Mouse (Mus musculus) retina, adult 2 months (tissue): ENCODE results near the gene Tbkbp1.
A peak's percentile ranks its signal among the peaks of the same experiment; 100 is the strongest.
"Not testable (repeated sequence)": the region's sequence is repeated elsewhere in the genome, so short reads cannot be mapped to it uniquely, and the experiment has no call there.

Source experiments
- DNase-seq: peaks from one replicate; pipeline ENCODE4 v3.0.0-alpha.2; 2012; ENCODE audit warnings: low read depth, low spot score

The Tbkbp1 gene

DNA sequence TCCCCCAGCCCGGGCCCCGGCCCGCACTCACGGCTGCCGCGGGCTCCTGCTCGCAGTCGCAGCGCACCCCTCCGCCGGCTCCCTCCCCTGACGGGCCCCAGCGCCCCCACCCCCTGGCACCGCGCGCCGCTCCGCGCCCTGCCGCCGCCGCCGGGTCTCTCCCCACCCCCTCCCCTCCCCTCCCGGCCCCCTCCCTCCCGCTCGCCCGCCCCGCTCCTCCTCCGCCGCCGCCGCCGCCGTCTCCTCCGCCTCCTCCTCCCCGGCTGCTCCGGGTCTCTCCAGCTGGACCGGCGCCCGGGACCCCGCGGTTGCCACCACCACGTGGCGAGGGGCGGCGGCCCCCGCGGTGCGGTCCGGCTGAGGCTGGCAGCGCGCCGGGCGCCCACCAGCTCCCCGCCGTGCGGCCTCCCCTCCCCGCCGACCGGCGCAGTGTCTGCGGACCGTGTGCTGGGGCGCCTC lies at the start of gene Tbkbp1:
Gene Tbkbp1 (minus strand): TSS at position 153 of the 459 bp plus-strand sequence.
- no peak for DNase-seq

DNA sequence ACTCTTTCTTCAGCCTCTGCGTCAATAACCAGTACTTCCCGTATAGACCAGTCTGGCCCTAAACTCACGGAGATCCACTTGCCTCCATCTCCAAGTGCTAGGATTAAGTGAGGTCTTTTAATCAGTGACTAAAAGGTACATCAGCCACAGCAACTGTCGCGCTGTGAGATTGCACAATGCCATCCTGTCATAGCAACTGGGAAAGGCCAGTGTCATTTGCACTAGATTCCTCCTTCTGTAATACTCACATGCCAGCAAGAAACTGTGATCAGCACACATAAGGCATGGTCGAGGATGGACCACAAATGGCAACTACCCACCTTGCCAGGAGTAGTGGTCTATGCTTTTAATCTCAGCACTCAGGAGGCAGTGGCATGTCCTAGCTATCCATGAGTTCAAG lies 48.2 kb upstream of the Tbkbp1 start:
- no peak for DNase-seq

DNA sequence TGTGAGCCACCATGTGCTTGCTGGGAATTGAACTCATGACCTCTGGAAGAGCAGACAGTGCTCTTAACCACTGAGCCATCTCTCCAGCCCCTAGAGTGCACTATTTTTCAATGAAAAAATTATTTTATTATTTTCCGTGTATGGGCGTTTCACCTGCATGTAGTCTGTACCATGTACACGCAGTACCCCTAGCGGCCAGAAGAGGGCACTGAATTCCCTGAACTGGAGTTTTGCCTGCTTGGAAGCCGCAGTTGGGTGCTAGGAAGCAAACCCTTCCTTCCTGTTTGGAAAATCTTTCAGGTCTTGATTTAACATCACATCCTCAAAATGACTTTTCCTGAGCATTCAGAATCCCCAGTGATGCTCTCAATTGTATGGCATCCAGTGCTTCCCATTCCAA lies 47.3 kb upstream of the Tbkbp1 start:
- DNase-seq, result no peak

DNA sequence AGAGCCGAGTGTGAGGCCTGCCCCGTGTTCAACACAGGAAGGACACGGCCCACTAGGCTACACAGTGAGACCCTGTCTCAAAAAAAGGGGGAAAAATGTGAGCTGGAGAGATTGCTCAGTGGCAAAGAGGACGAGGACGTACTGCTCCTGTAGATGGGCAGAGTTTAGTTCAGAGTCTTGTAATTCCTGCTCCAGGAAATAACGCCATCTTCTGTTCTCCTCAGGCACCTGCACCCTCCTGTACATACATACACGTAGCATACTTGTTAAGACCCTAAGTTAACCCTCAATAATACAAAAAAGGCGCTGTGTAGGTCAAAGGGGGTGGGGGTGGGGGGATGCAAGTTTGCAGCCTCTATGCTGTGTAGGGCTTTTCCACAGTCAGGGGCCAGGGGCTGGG lies 45.7 kb upstream of the Tbkbp1 start:
- no peak for DNase-seq

DNA sequence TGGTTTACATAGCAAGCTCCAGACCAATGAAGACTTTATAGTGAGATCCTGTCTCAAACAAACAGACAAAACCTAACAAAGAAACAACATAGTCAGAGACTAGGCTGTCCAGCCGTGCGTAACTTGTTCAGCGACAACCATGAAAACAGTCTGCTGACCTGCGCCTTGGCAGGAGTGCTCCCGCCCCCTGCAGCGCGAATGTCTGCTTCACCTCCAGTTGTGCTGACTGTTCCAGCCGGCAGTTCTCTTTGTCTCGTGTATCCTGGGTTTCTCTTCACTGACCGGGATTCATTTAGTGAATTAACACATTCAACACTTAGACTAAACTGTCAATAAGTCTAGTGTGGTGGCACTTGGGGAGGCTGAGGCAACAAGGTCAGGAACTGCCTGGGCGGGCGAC lies 45.2 kb upstream of the Tbkbp1 start:
- no peak for DNase-seq

DNA sequence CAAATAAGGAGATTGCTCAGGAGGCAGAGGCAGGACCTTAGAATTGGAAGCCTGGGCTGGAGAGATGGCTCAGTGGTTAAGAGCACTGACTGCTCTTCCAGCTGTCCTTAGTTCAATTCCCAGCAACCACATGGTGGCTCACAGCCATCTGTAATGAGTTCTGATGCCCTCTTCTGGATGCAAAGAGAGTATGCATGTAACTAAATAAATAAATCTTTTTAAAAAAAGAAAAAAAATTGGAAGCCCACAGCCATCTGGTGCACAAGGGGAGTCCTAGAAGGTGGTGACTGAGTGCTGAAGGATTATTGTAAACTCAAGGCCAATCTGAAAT lies 41.3 kb upstream of the Tbkbp1 start:
- no peak for DNase-seq

DNA sequence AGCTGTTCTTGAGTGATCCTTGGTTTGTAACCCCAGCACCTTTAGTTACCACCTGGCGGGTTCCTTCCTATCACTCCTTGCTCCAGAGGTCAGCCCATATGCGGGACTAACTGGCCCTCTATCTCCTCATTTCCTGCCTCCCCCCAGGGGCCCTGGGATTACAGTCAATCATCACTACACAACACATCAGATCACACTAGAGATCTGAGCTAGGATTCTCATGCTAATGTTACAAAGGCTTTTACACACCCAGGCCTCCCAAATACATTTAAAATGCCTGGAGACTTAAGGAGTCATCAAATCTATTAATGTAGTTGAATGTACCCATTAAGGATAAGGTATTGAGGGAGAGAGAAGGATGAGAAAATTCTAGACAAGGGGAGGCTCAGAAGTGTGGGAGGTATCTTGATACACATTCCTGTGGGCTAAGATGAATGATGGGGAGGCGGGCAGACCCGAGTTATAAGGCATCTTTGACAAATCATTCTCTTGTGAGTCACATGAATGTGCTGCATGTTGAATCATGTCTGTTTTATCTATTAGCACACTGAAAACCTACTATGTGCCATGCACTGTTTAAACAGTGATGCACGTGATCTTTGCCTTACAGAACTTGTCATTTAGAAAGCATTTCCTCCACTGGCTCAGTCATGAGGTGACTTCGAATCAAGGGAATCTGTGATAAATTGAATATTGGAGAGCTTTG lies 40.8 kb upstream of the Tbkbp1 start:
- no peak for DNase-seq

DNA sequence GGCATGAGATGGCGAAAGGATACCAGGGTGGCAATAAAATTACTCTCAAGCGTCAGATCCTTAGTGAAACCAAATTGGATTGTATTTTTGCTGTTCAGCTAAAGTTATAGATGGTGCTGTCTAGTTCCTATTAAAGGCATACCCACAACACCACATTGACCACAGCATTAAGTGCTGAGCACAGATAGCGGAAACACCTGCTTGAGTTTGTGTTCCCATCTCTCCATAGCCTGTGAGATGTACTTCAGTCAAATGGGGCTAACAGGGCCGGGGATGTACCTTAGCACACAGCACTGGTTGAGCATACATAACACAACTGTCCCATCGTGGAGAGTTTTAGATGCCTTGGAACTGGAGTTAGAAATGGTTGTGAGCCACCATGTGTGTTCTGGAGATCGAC lies 39.7 kb upstream of the Tbkbp1 start:
- no peak for DNase-seq

DNA sequence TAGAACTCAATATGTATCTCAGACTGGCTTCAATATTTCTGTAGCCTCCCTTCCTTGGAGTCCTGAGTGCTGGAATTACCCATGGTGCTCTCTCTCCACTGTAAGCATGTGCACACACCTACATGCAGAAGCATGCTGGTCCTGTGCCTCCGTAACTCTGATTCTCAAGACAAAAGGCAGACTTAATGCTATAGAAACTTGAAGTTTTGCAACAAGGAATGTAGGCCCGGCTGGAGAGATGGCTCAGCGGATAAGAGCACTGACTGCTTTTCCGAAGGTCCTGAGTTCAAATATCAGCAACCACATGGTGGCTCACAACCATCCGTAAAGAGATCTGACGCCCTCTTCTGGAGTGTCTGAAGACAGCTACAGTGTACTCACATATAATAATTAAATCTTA lies 38.4 kb upstream of the Tbkbp1 start:
- not testable (repeated sequence) for DNase-seq

DNA sequence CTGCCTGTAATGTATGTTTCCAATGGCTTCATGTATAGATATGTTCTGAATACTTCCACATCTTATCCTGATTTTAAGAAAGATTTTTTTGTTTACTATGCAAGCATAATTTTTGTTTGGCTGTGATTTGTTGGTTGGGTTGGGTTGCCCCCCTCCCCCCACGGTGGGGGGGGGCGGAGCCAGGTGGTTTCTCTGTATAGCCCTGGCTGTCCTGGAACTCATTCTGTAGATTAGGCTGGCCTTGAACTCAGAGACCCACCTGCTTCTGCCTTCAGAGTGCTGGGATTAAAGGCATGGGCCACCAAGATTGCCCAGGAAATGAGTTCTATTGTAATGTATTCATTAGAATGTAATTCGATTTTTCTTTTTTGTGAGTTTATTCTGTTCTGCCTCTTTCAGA lies 37.9 kb upstream of the Tbkbp1 start:
- no peak for DNase-seq

DNA sequence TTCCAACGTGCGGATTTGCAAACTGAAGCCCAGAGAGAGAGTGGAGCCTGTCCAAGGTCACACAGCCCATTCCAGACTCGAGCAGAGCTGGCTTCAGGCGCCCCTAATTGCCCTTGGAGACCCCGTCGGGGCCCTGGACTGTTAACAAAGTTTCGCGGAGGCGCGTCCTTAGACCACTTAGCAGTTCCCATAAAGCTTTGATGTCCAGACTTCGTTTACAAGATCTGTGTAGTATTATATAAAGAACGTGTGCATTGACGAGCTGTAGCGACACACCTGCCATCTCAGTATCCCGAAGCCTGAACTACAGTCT lies 37.3 kb upstream of the Tbkbp1 start:
- DNase-seq, result no peak

DNA sequence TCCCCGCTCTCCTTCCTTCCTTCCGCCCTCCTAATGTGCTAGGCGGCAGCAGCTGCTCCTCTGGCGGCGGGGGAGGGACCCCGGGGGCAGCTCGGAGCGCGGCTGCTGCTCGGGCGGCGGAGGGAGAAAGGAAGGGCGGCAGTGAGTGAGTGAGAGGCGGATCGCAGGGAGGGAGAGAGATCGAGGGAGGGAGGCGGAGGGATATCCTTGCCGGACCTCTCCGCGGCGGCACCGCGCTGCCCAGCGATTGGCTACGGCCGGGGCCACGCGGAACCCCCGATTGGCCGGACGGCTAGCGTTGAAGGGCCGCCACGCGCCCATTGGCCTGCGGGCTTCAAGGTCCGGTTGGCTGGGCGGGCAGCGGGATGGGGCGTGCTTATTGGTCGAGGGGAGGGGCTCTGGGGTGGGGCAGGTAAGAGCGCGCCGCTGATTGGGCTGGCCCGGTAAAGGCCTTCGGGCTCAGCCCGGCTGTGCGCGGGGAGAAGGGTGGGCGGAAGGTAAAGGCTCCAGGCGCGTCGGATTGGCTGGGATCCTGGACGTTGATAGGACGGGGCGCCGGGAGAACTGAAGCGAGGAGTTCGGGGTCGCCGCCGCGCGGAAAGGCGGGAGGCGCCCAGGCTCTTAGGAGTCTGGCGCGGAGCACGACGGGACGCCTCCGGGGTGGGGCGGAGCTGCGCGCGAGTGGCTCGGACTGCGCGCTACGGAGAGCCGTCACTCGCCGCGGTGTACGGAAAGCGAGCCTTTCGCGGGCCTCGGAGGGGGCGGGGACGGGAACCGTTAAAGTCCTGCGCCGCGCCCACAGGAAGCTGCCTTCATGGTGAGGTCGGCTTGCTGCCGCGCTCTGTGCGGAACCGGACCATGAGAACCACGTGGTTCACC lies 36.7 kb upstream of the Tbkbp1 start, which contains the start of gene Kpnb1:
Gene Kpnb1 (minus strand): TSS at position 118 of the 879 bp plus-strand sequence.
- peak; percentile 97 for DNase-seq

DNA sequence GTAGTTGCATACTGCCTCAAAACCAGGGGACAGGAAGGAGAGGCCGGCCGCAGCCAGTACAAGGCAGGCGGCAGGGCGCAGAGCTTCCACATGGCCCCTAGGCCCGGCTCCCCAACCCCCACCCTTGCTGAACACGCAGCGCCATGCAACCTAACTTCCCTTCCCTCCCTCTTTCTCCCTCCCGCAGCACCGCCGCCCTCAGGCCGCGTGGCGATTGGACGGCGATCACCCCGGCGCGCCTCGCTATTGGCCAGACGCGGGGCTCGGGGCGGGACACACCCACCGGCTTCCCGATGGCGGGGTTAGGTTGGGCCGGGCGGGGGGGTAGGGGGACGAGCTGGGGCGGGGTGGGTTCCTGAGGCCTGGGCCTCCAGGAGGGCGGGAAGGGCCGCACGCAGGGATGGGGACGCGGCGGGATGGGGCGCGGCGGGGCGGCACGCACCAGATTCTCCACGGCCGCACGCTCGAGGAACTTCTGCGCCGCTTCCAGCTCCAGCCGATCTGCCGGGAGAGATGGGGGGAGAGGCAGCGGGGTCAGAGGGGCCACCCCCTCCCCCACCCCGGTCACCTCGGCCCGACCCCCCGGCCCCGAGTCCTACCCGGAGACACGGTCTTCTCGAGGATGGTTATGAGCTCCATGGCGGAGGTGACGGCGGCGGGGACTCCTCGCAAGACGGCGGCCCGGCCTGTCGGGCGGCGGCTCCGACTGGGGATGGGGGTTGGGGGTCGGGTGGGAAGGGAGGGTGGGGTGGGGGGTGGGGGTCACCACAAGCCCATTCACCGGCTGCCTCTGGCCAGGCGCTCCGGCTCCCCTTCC lies 35.9 kb upstream of the Tbkbp1 start:
- peak; percentile 87 for DNase-seq

DNA sequence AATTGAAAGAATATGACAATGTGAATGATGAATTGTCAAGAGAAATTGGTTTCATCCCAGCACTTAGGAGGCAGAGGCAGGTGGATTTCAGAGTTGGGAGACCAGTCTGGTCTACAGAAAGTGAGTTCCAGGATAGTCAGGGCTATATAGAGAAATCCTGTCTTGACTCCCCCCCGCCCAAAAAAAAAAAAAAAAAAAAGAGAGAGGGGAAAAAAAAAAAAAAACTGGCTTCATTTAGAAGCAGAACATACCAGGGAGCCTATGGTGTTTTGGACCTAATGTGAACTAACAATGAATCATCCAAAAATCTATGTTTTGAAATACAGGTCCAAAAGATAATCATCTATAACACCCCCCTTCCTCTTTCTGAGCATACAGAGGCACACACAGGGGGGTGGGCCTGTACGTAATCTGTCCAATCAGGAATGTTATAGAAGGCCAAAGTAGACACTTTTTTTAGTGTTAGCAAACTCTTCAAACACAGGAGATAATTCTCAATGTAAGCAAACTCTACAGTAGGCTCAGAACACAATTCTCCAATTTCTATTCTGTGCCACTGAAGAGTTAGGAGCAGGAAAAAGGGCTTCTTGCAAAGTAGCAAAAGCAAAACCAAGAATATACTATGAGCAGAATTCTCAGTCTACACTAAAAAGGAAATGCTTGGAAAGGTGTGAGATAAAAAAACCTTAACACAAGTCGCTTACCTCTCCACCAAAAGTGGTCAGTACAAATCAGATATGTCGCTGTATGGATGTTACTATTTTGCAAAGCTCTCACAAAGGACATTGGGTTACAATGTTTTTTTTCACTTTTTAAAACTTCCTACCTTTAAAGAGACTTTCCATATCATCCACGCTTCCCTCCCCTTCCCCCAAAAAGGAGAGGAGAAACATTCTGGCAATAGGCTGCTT lies 34.7 kb upstream of the Tbkbp1 start:
- no peak for DNase-seq

DNA sequence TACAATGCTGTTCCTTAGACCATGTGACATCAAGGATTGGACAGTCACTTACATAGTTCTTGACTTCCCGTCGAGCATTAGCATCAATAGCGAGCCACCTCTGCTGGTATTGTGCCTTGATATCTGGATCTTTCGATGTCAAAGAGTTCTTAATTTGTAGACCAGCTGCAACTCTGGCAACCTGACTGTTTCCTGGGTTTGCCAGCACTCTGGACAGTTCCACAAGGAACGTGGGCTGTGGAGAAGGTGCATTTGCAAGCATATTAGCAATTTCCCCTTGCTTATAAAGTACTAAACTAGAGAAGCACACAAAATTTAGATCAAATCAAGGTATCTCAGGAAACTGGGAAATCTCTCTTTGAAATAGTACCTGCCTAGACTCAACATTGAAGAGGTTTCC lies 33.6 kb upstream of the Tbkbp1 start:
- no peak for DNase-seq

DNA sequence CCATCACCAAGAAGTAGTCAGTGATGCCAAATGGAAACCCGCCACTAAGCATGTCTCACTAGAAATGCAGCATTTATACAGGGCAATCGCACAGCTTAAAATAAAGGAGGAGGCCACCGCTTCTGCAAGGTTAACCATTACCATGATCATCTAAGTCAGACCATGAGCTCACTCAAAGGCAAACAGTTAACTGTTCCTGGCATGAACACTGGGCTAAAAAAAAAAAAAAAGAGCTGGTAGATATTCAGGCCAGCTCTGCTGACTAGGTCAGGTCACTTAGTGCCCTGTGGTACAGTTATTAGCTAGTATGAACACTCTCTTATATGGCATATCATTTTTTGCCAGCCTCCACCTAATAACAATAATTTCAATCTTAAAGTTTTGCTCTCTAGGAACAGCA lies 31.2 kb upstream of the Tbkbp1 start:
- DNase-seq, result no peak

DNA sequence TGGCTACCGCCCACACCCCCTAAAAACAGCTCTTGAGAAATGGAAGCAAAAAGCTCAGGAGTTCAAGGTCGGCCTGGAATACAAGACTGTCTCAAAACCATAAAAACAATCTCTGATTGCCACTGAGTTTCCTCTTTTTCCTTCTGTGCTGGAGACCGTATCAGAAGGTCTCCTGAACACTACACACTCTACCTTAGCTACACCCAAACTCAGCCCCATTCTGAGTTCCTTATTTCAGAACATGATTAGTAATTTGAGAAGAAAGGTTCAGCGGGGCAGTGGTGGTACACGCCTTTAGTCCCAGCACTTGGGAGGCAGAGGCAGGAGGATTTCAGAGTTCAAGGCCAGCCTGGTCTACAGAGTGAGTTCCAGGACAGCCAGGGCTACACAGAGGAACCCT lies 29.8 kb upstream of the Tbkbp1 start:
- DNase-seq, result no peak

DNA sequence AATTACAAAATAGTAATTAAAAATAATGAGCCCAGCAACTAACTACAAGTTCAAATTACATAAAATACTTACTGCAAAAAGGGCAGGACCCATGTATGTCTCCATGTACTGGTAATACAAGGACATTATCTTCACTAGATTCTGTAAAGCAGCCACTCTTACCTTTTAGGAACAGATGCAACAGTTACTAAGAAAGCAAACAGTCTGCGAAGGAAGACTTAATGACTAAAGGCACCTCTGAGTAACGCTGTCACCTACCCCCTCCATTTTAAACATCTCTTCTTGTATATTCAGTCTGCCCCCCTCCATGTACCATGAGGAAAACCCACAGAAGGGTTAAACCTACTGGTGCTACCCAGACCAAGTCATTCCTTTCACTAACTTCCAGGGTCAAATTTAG lies 26.9 kb upstream of the Tbkbp1 start:
- DNase-seq, result no peak

DNA sequence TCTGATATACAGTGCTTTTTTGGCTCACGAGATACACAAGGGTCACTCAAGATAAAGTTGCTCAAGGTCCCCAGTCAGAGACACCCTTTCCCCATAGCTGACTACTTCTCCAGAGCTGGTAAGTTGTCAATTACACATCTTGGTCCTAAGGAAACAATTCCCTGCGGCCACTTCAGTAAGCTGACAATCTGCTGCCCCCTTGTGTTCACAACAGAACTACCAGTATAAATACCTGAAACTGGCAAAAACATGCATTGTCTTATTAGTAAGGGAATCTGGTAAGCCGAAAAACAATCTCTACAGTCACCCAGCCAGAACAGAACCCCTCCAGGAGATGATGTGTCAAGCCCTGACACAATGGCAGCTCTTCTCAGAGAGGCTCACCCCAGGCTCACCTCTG lies 25.6 kb upstream of the Tbkbp1 start:
- DNase-seq, result no peak

DNA sequence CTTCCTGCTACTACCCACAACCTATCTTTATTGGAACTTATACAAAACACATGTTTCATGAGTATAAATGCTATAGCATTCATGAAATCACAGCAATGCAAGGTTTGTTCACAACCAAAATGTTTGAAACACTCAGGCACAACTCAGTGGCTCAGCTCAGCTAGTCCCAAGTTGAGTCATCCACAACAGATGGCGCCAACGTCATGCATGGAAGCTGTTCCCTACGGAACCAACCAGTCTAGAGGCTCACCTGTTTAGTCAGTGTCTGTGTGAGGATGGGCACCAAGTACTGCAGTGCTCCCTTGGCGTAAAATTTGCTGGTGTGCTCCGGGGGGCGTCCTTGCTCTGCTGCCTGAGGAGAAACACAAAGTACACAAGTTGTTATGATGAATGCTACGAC lies 24.2 kb upstream of the Tbkbp1 start:
- DNase-seq, result no peak

DNA sequence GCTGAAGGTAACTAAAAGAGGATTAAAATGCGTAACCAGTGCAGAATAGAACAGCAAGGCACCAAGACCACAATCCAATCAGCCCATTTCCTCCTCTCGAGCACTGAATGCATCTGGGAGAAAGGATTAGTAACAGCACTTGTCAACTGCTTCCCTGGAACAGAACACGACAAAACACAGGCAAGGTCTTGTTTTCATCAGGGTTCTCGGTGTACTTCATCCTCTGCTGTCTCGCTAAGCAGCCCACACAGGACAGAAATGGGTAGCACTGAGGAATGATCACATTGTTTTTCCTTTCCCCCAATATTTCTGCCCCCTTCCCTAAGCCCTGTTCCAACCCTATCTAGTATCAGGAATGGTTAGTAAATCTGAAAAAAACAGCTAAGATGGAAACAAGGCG lies 9.0 kb upstream of the Tbkbp1 start:
- DNase-seq, result no peak
